Mouse (Mus musculus): ENCODE data around the gene Lrrc25. TPM values are rescaled to one million over a fixed set of nuclear protein-coding genes. Genes with fewer than 3 reads are reported as not detected.
A peak's percentile ranks its signal among the peaks of the same experiment; 100 is the strongest.

The Lrrc25 gene
- total RNA-seq, 2 experiments from 2014 or later = 2.3 to 11.7 TPM

DNA sequence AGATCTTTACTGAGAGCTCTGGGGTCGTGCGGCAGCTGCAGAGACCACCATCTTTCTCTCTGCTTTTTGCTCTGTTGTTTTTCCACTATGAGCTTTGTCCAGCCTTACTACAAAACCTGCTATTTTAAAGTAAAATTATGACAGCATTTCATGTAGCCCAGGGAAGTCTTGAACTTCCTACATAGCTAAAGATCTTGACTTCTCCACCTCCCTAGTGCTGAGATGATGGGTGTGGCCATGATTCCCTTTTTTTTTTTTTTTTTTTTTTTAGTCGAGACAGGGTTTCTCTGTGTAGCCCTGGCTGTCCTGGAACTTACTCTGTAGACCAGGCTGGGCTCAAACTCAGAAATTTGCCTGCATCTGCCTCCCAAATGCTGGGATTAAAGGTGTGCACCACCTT, 48.7 kb downstream of the Lrrc25 start:
- no peak for ATAC-seq (replicated peaks; ENCODE audit: low FRiP score, poor library complexity, severe bottlenecking)

DNA sequence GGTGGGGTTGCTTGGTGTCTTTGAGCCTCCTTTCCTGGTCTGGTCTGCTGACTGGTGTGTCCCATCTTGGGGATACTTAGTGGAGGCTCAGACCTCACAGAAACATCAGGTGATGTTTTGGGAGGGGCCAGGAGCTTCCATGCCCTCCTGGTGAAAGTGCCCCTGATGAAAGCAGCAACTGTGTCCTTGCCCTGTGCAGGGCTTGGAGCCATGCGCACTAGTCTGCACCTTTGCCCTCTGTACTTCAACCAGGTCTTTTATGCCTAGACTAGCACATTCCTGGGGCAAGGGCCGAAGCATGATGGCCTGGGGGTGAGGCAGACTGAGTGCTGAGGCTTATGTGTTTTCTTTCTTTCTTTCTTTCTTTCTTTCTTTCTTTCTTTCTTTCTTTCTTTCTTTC, 49.6 kb downstream of the Lrrc25 start:
- no peak for ATAC-seq (replicated peaks; ENCODE audit: low FRiP score, poor library complexity, severe bottlenecking)

DNA sequence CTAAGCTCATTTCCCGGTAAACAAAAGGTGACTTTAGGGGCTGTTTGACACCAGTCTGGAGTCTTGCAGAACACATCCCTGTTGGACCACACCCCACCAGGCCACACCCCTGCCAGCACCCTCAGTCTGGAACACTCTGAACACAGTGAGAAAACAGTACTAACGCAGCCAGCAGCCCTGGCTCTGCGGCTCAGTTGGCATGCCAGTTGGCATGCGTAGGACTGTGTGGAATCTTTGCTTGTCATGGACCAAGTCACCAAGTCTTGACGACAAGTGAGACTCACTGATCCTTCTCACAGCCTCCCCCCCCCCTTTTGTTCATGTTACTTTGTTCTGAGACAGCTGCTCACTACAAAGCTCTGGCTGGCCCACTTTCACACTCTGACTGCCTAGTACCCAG, 51.1 kb downstream of the Lrrc25 start:
- peak; percentile 76 for ATAC-seq (replicated peaks; ENCODE audit: low FRiP score, poor library complexity, severe bottlenecking)

Other genes starting within 250 kb of the Lrrc25 start
- not detected in 2 replicates for gene Comp, start 242.6 kb upstream of the Lrrc25 start, total RNA-seq (2015; ENCODE audit: low replicate concordance)
- gene Comp, start 242.6 kb upstream of the Lrrc25 start, total RNA-seq (2017; ENCODE audit: low replicate concordance) = 0.39 TPM in 1 of 2 replicates, not detected in the other
- 3.8 and 8.6 TPM in 2 replicates for gene Crtc1, start 176.6 kb upstream of the Lrrc25 start, total RNA-seq (2015; ENCODE audit: low replicate concordance)
- 0.64 and 2.3 TPM in 2 replicates for gene Crtc1, start 176.6 kb upstream of the Lrrc25 start, total RNA-seq (2017; ENCODE audit: low replicate concordance)
- gene Klhl26, start 139.2 kb upstream of the Lrrc25 start, total RNA-seq (2015; ENCODE audit: low replicate concordance) = 5.0 and 10.1 TPM in 2 replicates
- 4.0 and 5.1 TPM in 2 replicates for gene Klhl26, start 139.2 kb upstream of the Lrrc25 start, total RNA-seq (2017; ENCODE audit: low replicate concordance)
- gene Tmem59l, start 128.8 kb upstream of the Lrrc25 start, total RNA-seq (2015; ENCODE audit: low replicate concordance) = 3.2 TPM in 1 of 2 replicates, not detected in the other
- not detected in 2 replicates for gene Tmem59l, start 128.8 kb upstream of the Lrrc25 start, total RNA-seq (2017; ENCODE audit: low replicate concordance)
- not detected in 2 replicates for gene Crlf1, start 123.0 kb upstream of the Lrrc25 start, total RNA-seq (2015; ENCODE audit: low replicate concordance)
- gene Crlf1, start 123.0 kb upstream of the Lrrc25 start, total RNA-seq (2017; ENCODE audit: low replicate concordance) = 1.4 TPM in 1 of 2 replicates, not detected in the other
- gene Rex1bd, start 109.4 kb upstream of the Lrrc25 start, total RNA-seq (2015; ENCODE audit: low replicate concordance) = 22.3 TPM in 1 of 2 replicates, not detected in the other
- 17.8 and 19.6 TPM in 2 replicates for gene Rex1bd, start 109.4 kb upstream of the Lrrc25 start, total RNA-seq (2017; ENCODE audit: low replicate concordance)
- 1,194 and 1,251 TPM in 2 replicates for gene Uba52, start 105.4 kb upstream of the Lrrc25 start, total RNA-seq (2015; ENCODE audit: low replicate concordance)
- gene Uba52, start 105.4 kb upstream of the Lrrc25 start, total RNA-seq (2017; ENCODE audit: low replicate concordance) = 418 and 1,480 TPM in 2 replicates
- 28.9 and 45.8 TPM in 2 replicates for gene Fkbp8, start 88.4 kb upstream of the Lrrc25 start, total RNA-seq (2015; ENCODE audit: low replicate concordance)
- gene Fkbp8, start 88.4 kb upstream of the Lrrc25 start, total RNA-seq (2017; ENCODE audit: low replicate concordance) = 74.7 and 94.6 TPM in 2 replicates
- gene Kxd1, start 88.2 kb upstream of the Lrrc25 start, total RNA-seq (2015; ENCODE audit: low replicate concordance) = 27.8 and 34.4 TPM in 2 replicates
- 11.8 and 14.4 TPM in 2 replicates for gene Kxd1, start 88.2 kb upstream of the Lrrc25 start, total RNA-seq (2017; ENCODE audit: low replicate concordance)
- gene Ell, start 76.7 kb upstream of the Lrrc25 start, total RNA-seq (2015; ENCODE audit: low replicate concordance) = 10.5 and 22.3 TPM in 2 replicates
- 2.8 and 15.5 TPM in 2 replicates for gene Ell, start 76.7 kb upstream of the Lrrc25 start, total RNA-seq (2017; ENCODE audit: low replicate concordance)
- 5.8 and 15.9 TPM in 2 replicates for gene Isyna1, start 21.8 kb upstream of the Lrrc25 start, total RNA-seq (2015; ENCODE audit: low replicate concordance)
- 2.5 and 8.0 TPM in 2 replicates for gene Isyna1, start 21.8 kb upstream of the Lrrc25 start, total RNA-seq (2017; ENCODE audit: low replicate concordance)
- 9.0 and 13.0 TPM in 2 replicates for gene Ssbp4, start 7.3 kb upstream of the Lrrc25 start, total RNA-seq (2015; ENCODE audit: low replicate concordance)
- 18.1 and 30.6 TPM in 2 replicates for gene Ssbp4, start 7.3 kb upstream of the Lrrc25 start, total RNA-seq (2017; ENCODE audit: low replicate concordance)
- not detected in 2 replicates for gene Gdf15, start 16.3 kb downstream of the Lrrc25 start, total RNA-seq (2015; ENCODE audit: low replicate concordance)
- not detected in 2 replicates for gene Gdf15, start 16.3 kb downstream of the Lrrc25 start, total RNA-seq (2017; ENCODE audit: low replicate concordance)
- gene Pgpep1, start 44.2 kb downstream of the Lrrc25 start, total RNA-seq (2015; ENCODE audit: low replicate concordance) = 0.36 and 6.3 TPM in 2 replicates
- under 0.01 and 3.0 TPM in 2 replicates for gene Pgpep1, start 44.2 kb downstream of the Lrrc25 start, total RNA-seq (2017; ENCODE audit: low replicate concordance)
- 86.5 and 93.1 TPM in 2 replicates for gene Lsm4, start 57.1 kb downstream of the Lrrc25 start, total RNA-seq (2015; ENCODE audit: low replicate concordance)
- gene Lsm4, start 57.1 kb downstream of the Lrrc25 start, total RNA-seq (2017; ENCODE audit: low replicate concordance) = 38.4 and 57.6 TPM in 2 replicates
- 26.7 and 36.0 TPM in 2 replicates for gene Jund, start 82.8 kb downstream of the Lrrc25 start, total RNA-seq (2015; ENCODE audit: low replicate concordance)
- gene Jund, start 82.8 kb downstream of the Lrrc25 start, total RNA-seq (2017; ENCODE audit: low replicate concordance) = 21.1 and 32.0 TPM in 2 replicates
- gene Iqcn, start 87.3 kb downstream of the Lrrc25 start, total RNA-seq (2015; ENCODE audit: low replicate concordance) = not detected in 2 replicates
- not detected in 2 replicates for gene Iqcn, start 87.3 kb downstream of the Lrrc25 start, total RNA-seq (2017; ENCODE audit: low replicate concordance)
- not detected in 2 replicates for gene Gm3336, start 102.4 kb downstream of the Lrrc25 start, total RNA-seq (2015; ENCODE audit: low replicate concordance)
- gene Gm3336, start 102.4 kb downstream of the Lrrc25 start, total RNA-seq (2017; ENCODE audit: low replicate concordance) = not detected in 2 replicates
- gene Pde4c, start 107.6 kb downstream of the Lrrc25 start, total RNA-seq (2015; ENCODE audit: low replicate concordance) = 0.72 and 0.84 TPM in 2 replicates
- not detected in 2 replicates for gene Pde4c, start 107.6 kb downstream of the Lrrc25 start, total RNA-seq (2017; ENCODE audit: low replicate concordance)
- 7.1 TPM in 1 of 2 replicates, not detected in the other for gene Rab3a, start 138.5 kb downstream of the Lrrc25 start, total RNA-seq (2015; ENCODE audit: low replicate concordance)
- 2.2 and 4.9 TPM in 2 replicates for gene Rab3a, start 138.5 kb downstream of the Lrrc25 start, total RNA-seq (2017; ENCODE audit: low replicate concordance)
- gene Mpv17l2, start 144.8 kb downstream of the Lrrc25 start, total RNA-seq (2015; ENCODE audit: low replicate concordance) = 16.9 and 31.0 TPM in 2 replicates
- gene Mpv17l2, start 144.8 kb downstream of the Lrrc25 start, total RNA-seq (2017; ENCODE audit: low replicate concordance) = 5.1 and 30.4 TPM in 2 replicates
- 3.8 and 5.4 TPM in 2 replicates for gene Pik3r2, start 160.6 kb downstream of the Lrrc25 start, total RNA-seq (2015; ENCODE audit: low replicate concordance)
- 7.3 and 8.0 TPM in 2 replicates for gene Pik3r2, start 160.6 kb downstream of the Lrrc25 start, total RNA-seq (2017; ENCODE audit: low replicate concordance)
- gene Mast3, start 188.9 kb downstream of the Lrrc25 start, total RNA-seq (2015; ENCODE audit: low replicate concordance) = 13.4 and 14.4 TPM in 2 replicates
- 2.7 and 3.0 TPM in 2 replicates for gene Mast3, start 188.9 kb downstream of the Lrrc25 start, total RNA-seq (2017; ENCODE audit: low replicate concordance)
- gene Il12rb1, start 192.3 kb downstream of the Lrrc25 start, total RNA-seq (2015; ENCODE audit: low replicate concordance) = 0.84 and 1.1 TPM in 2 replicates
- gene Il12rb1, start 192.3 kb downstream of the Lrrc25 start, total RNA-seq (2017; ENCODE audit: low replicate concordance) = 0.13 and 0.53 TPM in 2 replicates
- gene Arrdc2, start 223.6 kb downstream of the Lrrc25 start, total RNA-seq (2015; ENCODE audit: low replicate concordance) = 35.0 and 62.9 TPM in 2 replicates
- gene Arrdc2, start 223.6 kb downstream of the Lrrc25 start, total RNA-seq (2017; ENCODE audit: low replicate concordance) = 27.3 and 54.3 TPM in 2 replicates
- gene Kcnn1, start 247.1 kb downstream of the Lrrc25 start, total RNA-seq (2015; ENCODE audit: low replicate concordance) = not detected in 2 replicates
- gene Kcnn1, start 247.1 kb downstream of the Lrrc25 start, total RNA-seq (2017; ENCODE audit: low replicate concordance) = 0.26 TPM in 1 of 2 replicates, not detected in the other